Mouse (Mus musculus): ENCODE results near the gene Clca3a1.
"Not testable (repeated sequence)": the region's sequence is repeated elsewhere in the genome, so short reads cannot be mapped to it uniquely, and the experiment has no call there.

Gene Clca3a1

GRCm38 (mm10) chr3:144760592-144761309 lies at the start of gene Clca3a1:
Clca3a1 (minus strand) TSS chr3:144760977.
- DNase-seq (ENCODE audit: low spot score) = peak; percentile 13

- not testable (repeated sequence) for DNase-seq (ENCODE audit: low spot score)
Measured at GRCm38 (mm10) chr3:144808153-144808925, 47.6 kb upstream of the Clca3a1 start.

GRCm38 (mm10) chr3:144806626-144807025 lies 45.8 kb upstream of the Clca3a1 start:
- not testable (repeated sequence) for DNase-seq (ENCODE audit: low spot score)

- no peak for DNase-seq (ENCODE audit: low spot score)
Measured at GRCm38 (mm10) chr3:144801861-144802260, 41.1 kb upstream of the Clca3a1 start.

- no peak for DNase-seq (ENCODE audit: low spot score)
Measured at GRCm38 (mm10) chr3:144785181-144786148, 24.7 kb upstream of the Clca3a1 start.

GRCm38 (mm10) chr3:144765161-144765560 lies 4.4 kb upstream of the Clca3a1 start:
- DNase-seq (ENCODE audit: low spot score) = no peak

- no peak for DNase-seq (ENCODE audit: low spot score)
Measured at GRCm38 (mm10) chr3:144761454-144761853, 677 bp upstream of the Clca3a1 start.

GRCm38 (mm10) chr3:144759719-144760118 lies 1.1 kb downstream of the Clca3a1 start:
- DNase-seq (ENCODE audit: low spot score) = no peak

- not testable (repeated sequence) for DNase-seq (ENCODE audit: low spot score)
Measured at GRCm38 (mm10) chr3:144756103-144756502, 4.7 kb downstream of the Clca3a1 start.

- no peak for DNase-seq (ENCODE audit: low spot score)
Measured at GRCm38 (mm10) chr3:144753120-144753519, 7.7 kb downstream of the Clca3a1 start.

GRCm38 (mm10) chr3:144749062-144749963 lies 11.5 kb downstream of the Clca3a1 start:
- not testable (repeated sequence) for DNase-seq (ENCODE audit: low spot score)

- not testable (repeated sequence) for DNase-seq (ENCODE audit: low spot score)
Measured at GRCm38 (mm10) chr3:144747706-144748105, 13.1 kb downstream of the Clca3a1 start.

GRCm38 (mm10) chr3:144738396-144738795 lies 22.4 kb downstream of the Clca3a1 start:
- DNase-seq (ENCODE audit: low spot score) = not testable (repeated sequence)

- DNase-seq (ENCODE audit: low spot score) = no peak
Measured at GRCm38 (mm10) chr3:144736831-144737230, 23.9 kb downstream of the Clca3a1 start.

- no peak for DNase-seq (ENCODE audit: low spot score)
Measured at GRCm38 (mm10) chr3:144723455-144723854, 37.3 kb downstream of the Clca3a1 start.

- DNase-seq (ENCODE audit: low spot score) = not testable (repeated sequence)
Measured at GRCm38 (mm10) chr3:144722566-144722965, 38.2 kb downstream of the Clca3a1 start.

GRCm38 (mm10) chr3:144721860-144722256 lies 38.9 kb downstream of the Clca3a1 start:
- no peak for DNase-seq (ENCODE audit: low spot score)

- DNase-seq (ENCODE audit: low spot score) = no peak
Measured at GRCm38 (mm10) chr3:144721077-144721859, 39.5 kb downstream of the Clca3a1 start.

GRCm38 (mm10) chr3:144719901-144720747 lies 40.7 kb downstream of the Clca3a1 start, which contains the start of gene Sh3glb1:
Sh3glb1 (minus strand) TSS chr3:144720335.
- peak; percentile 90 for DNase-seq (ENCODE audit: low spot score)
